Mouse (Mus musculus) megakaryocyte, embryonic 14.5 days (primary cell): ENCODE results near the gene Ring1. TPM values are rescaled to one million over a fixed set of nuclear protein-coding genes. Genes with fewer than 3 reads are reported as not detected.
A peak's percentile ranks its signal among the peaks of the same experiment; 100 is the strongest.

ENCODE experiments used
- H3K27me3 ChIP-seq: replicated peaks from 2 replicates; pipeline ENCODE3; 2012; ENCODE audit warnings: inconsistent platforms
- H3K36me3 ChIP-seq: replicated peaks from 2 replicates; pipeline ENCODE3; 2012; ENCODE audit warnings: low read length, inconsistent platforms, mixed read lengths
- H3K4me1 ChIP-seq: 2 replicates; pipeline ENCODE4 v1.6.1; 2012; ENCODE audit warnings: inconsistent platforms
- H3K4me3 ChIP-seq: replicated peaks from 2 replicates; pipeline ENCODE3; 2012; ENCODE audit warnings: moderate library complexity, mild to moderate bottlenecking, inconsistent platforms
- H3K9me3 ChIP-seq: 2 replicates; pipeline ENCODE4 v1.6.1; 2012; ENCODE audit warnings: inconsistent platforms
- FLI1 ChIP-seq: IDR thresholded peaks from 2 replicates; pipeline ENCODE4 v1.6.1; 2012; ENCODE audit warnings: low read length, inconsistent platforms, mixed read lengths
- GATA1 ChIP-seq: IDR thresholded peaks from 3 replicates; pipeline ENCODE4 v1.6.1; 2012; ENCODE audit warnings: mixed read lengths, low read length, inconsistent platforms, borderline replicate concordance
- polyA plus RNA-seq: library from polyadenylated mRNA; stranded (reverse); fragments of >175 nt; gene quantifications from 2 replicates; pipeline ENCODE4 v1.2.3, GENCODE M21; 2012; ENCODE audit warnings: low replicate concordance; ENCODE audit not compliant: insufficient read depth

Ring1 gene
- polyA plus RNA-seq, 1 experiment: 24.9 TPM

GRCm38 (mm10) chr17:34037241-34037640 lies 12.8 kb upstream of the Ring1 start:
- Histone ChIP-seq H3K9me3 (no peaks in the 10 kb centered on the region), H3K4me3 (no peak overlapping the region), H3K36me3 (peaks cover 56% of the 10 kb centered on the region), H3K4me1 (peaks cover 53% of the 10 kb centered on the region), H3K27me3 (peaks cover 19% of the 10 kb centered on the region)
- TF ChIP-seq FLI1 (no peak), GATA1 (no peak)

- Histone ChIP-seq H3K4me3 (no peak overlapping the region), H3K36me3 (peaks cover 55% of the 10 kb centered on the region), H3K9me3 (no peaks in the 10 kb centered on the region), H3K27me3 (peaks cover 13% of the 10 kb centered on the region), H3K4me1 (peaks cover 48% of the 10 kb centered on the region)
- TF ChIP-seq GATA1 (no peak), FLI1 (no peak)
These were observed 12.2 kb upstream of the Ring1 start for GRCm38 (mm10) chr17:34036647-34037046.

GRCm38 (mm10) chr17:34035517-34035916 lies 11.0 kb upstream of the Ring1 start:
- no peaks in the 10 kb centered on the region for H3K9me3 ChIP-seq
- TF ChIP-seq FLI1 (no peak), GATA1 (no peak)
- peaks cover 8% of the 10 kb centered on the region for H3K27me3 ChIP-seq
- H3K36me3 ChIP-seq: peaks cover 58% of the 10 kb centered on the region
- no peak overlapping the region for H3K4me3 ChIP-seq
- H3K4me1 ChIP-seq: peaks cover 41% of the 10 kb centered on the region

GRCm38 (mm10) chr17:34034064-34034463 lies 9.6 kb upstream of the Ring1 start:
- no peaks in the 10 kb centered on the region for H3K27me3 ChIP-seq
- no peaks in the 10 kb centered on the region for H3K9me3 ChIP-seq
- H3K36me3 ChIP-seq: peaks cover 70% of the 10 kb centered on the region
- peak overlapping the region; percentile 34 for H3K4me3 ChIP-seq
- peaks cover 41% of the 10 kb centered on the region for H3K4me1 ChIP-seq
- TF ChIP-seq GATA1: no peak
- no peak for TF ChIP-seq FLI1

- H3K9me3 ChIP-seq: no peaks in the 10 kb centered on the region
- H3K36me3 ChIP-seq: peaks cover 71% of the 10 kb centered on the region
These were observed 9.0 kb upstream of the Ring1 start for GRCm38 (mm10) chr17:34033441-34033840.

GRCm38 (mm10) chr17:34032806-34033205 lies 8.3 kb upstream of the Ring1 start:
- H3K9me3 ChIP-seq: no peaks in the 10 kb centered on the region
- H3K4me1 ChIP-seq: peaks cover 54% of the 10 kb centered on the region
- no peaks in the 10 kb centered on the region for H3K27me3 ChIP-seq
- TF ChIP-seq FLI1 (no peak), GATA1 (no peak)
- H3K4me3 ChIP-seq: peak overlapping the region; percentile 92
- peaks cover 71% of the 10 kb centered on the region for H3K36me3 ChIP-seq

More at GRCm38 (mm10) chr17:34033441-34033840, 9.0 kb upstream of the Ring1 start:
- TF ChIP-seq GATA1 (no peak), FLI1 (no peak)
- Histone ChIP-seq H3K4me3 (peak overlapping the region; percentile 92), H3K27me3 (no peaks in the 10 kb centered on the region), H3K4me1 (peaks cover 48% of the 10 kb centered on the region)

GRCm38 (mm10) chr17:34032174-34032632 lies 7.7 kb upstream of the Ring1 start:
- H3K4me3 ChIP-seq: peak overlapping the region; percentile 92
- H3K27me3 ChIP-seq: no peaks in the 10 kb centered on the region
- H3K4me1 ChIP-seq: peaks cover 60% of the 10 kb centered on the region
- no peaks in the 10 kb centered on the region for H3K9me3 ChIP-seq
- no peak for TF ChIP-seq FLI1
- no peak for TF ChIP-seq GATA1
- H3K36me3 ChIP-seq: peaks cover 65% of the 10 kb centered on the region

- Histone ChIP-seq H3K27me3 (no peaks in the 10 kb centered on the region), H3K4me1 (peaks cover 66% of the 10 kb centered on the region), H3K36me3 (peaks cover 60% of the 10 kb centered on the region), H3K4me3 (peak within 1 kb of the TSS; percentile 92), H3K9me3 (no peaks in the 10 kb centered on the region)
- TF ChIP-seq FLI1 (no peak), GATA1 (no peak)
These were observed 7.1 kb upstream of the Ring1 start, which contains the start of the genes Slc39a7 and Rxrb for GRCm38 (mm10) chr17:34031465-34032173. Gene Slc39a7, minus strand, starts transcription at chr17:34031682. Gene Rxrb, plus strand, starts transcription at chr17:34031812.

- Histone ChIP-seq H3K27me3 (no peaks in the 10 kb centered on the region), H3K36me3 (peaks cover 52% of the 10 kb centered on the region), H3K9me3 (no peaks in the 10 kb centered on the region), H3K4me3 (peak overlapping the region; percentile 92), H3K4me1 (peaks cover 73% of the 10 kb centered on the region)
- TF ChIP-seq FLI1 (no peak), GATA1 (no peak)
These were observed 6.4 kb upstream of the Ring1 start for GRCm38 (mm10) chr17:34030861-34031326.

- H3K4me1 ChIP-seq: peaks cover 82% of the 10 kb centered on the region
- H3K9me3 ChIP-seq: no peaks in the 10 kb centered on the region
- H3K27me3 ChIP-seq: no peaks in the 10 kb centered on the region
- H3K4me3 ChIP-seq: peak overlapping the region; percentile 92
- no peak for TF ChIP-seq GATA1
- no peak for TF ChIP-seq FLI1
- peaks cover 44% of the 10 kb centered on the region for H3K36me3 ChIP-seq
These were observed 5.6 kb upstream of the Ring1 start for GRCm38 (mm10) chr17:34029890-34030595.
